Mouse (Mus musculus): Measurements from ENCODE around the gene Zfp1. TPM values are rescaled to one million over a fixed set of nuclear protein-coding genes. Genes with fewer than 3 reads are reported as not detected.

Gene Zfp1
- 1 to 10 TPM; 7.2 to 8.7 TPM for total RNA-seq (2021)
- long read RNA-seq, experiment 1, transcript Zfp1-201 (4 exons, 1,811 nt): major isoform, 13 of 15 reads
- long read RNA-seq, experiment 1, partial matches to known transcripts: 1 of 15 reads
- long read RNA-seq, experiment 1, other reads (novel, unspliced or antisense): 1 of 15 reads
- long read RNA-seq, experiment 2, partial matches to known transcripts: 0 of 2 reads
- long read RNA-seq, experiment 2, other reads (novel, unspliced or antisense): 0 of 2 reads

DNA sequence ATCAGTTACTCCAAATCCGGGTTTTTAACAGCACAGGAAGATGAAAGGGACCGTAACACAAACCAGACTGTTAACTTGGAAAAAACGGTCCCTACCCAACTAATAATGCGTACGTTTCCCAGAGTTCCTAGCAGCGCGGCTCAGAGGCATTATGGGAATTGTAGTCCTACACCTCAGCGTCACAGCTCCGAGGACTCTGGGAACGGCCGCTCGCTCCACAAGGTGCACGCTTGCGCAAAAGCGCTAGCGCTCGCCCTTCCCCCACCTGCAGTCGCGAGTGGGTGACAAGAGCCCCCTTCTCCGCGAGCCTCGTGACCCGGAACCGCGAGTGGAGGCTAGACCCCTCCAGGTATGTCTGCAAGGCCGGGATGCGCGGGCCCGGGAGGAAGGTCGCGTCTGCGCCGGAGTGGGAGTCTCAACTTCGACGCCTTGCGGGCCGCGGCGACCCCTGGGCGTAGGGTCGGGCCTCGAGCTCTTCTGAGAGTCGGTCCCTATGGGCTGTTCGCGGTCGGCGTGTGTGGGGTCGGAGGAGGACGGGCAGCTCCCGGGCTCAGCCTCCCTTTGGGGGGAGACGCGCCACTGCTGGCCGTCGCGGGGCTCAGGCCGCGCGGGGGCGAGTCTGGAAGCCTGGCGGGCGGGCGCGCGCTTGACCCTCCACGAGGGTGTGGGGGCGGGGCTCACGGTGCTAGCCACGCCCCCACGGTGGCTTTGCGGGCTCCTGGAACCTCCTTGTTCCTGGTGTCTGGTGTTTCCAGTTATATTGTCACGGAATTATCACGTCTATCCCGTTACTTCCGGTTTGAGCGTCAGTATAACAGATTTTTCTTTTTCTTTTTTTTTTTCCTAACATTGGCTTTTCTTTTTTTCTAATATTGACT lies at the start of gene Zfp1:
TSS of gene Zfp1 (plus strand) at position 138 of the 878 bp plus-strand sequence.
- peak; percentile 92 to 94 for DNase-seq

DNA sequence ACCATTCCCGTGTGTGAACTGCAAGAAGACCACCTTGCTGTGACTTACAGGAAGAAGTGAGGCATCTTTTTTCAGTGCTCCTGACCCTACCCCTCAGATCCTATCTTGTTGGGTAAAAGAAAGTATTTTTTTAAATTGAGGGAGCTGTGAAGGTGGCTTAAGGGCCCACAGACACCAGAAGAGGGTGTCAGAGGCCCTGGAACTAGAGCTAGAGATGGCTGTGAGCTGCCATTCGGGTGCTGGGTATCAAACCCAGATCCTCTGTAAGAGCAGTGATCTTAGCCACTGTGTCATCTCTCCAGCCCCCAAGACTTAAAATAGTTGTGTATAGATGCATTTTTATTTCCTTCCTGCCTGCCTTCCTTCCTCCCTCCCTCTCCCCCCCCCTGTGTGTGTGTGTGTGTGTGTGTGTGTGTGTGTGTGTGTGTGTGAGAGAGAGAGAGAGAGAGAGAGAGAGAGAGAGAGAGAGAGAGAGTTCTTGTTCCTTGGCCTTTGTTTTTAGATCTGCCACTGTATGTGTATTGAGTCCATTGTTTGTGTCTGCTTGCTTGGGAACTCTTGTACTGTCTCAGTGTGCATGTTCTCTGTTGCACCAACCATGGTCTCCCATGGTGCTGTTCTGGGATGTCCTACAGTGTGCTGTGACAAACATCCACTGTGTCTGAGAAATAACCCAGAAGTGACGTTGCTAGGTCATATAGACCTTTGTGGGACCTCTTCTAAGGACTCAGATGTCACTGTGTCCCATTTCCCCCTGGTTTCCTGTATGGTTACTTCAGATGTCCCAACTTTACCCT lies 49.0 kb upstream of the Zfp1 start:
- no peak for DNase-seq

DNA sequence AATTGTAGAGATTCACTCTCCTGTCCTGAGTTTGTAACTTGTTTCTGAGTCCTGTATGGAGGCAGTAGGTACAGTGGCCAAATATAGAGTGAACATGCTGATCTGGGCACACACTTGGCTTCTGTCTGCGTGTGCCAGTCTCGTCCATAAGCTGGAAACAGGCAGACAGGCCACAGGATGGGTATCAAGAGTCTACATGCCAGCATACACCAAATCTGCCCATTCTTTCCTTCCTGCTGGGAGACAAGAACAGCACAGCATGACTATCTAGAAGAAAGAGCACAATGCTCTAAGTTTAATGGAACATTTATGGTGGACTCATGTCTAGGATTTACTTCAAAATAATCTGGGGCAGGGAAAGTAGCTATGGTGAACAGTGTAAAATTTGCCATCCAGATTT lies 48.2 kb upstream of the Zfp1 start:
- DNase-seq: no peak

DNA sequence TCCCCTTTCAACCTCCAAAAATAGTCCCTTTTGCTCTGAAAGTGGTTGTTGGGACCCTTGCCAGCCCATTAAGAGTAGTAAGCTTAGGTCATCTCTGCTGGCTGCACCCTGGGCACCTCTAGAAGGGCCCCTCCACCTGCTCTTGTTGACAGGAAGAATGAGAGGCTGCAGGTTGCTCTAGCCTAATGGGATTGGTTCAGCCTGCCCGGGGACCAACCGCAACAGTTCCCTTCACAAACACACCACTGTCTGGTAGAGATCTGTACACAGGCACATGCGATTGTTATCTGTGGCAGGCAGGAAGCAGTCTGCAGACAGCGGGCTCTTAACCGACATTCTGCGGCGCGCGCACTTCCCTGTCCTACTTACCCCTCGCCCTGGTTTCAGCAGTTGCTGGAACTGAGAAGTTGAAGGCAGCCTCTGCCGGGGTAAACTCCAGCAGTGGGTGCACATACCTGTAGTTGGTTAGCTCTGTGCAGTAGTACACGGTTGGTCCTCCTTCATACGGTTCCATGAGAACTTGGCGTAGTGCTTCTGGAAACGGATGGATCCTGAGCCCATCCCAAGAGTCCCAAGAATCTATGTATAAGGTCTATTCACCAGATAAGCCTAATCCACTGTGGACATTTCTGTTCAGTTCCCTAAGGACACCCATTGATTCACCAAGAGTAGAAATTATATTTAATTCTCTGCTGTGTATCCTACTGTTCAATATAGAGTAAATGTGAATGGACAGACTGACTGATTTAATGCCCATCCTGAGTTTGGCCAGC lies 47.3 kb upstream of the Zfp1 start:
- peak; percentile 21 to 48 for DNase-seq

DNA sequence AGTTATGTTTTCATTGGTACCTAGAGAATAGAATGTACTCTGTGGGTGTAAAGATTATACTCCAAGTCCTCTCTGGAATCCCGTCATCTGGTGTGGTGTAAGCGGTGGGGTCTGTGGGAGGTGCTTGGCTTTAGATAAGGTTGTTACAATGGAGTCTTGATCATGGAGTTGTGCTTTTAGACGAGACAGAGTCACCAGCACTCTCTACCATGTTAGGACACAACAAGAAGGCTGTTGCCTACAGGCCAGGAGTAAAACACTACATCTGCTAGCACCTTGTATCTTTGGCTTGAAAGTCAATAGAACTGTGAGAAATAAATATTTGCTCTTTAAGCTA lies 46.7 kb upstream of the Zfp1 start:
- DNase-seq: no peak

DNA sequence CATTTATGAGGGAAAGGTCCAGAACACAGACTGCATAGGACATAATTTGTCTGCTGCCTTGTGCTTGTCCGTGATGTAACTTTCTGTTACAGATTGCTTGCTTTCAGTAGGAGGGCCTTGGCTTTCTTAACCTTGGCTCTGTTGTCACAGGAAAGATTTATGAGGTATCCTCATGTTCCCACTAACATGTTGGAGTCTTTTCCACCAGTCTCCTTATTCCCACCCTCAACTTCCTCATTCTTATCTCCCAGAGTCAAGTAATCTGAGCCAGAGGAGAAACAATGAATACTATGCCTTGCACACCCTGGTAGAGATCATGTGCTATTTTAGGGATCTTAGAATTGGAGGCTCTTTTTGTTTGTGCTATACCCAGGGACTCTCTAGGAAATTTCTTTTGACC lies 45.9 kb upstream of the Zfp1 start:
- DNase-seq: peak in 1 of 2 experiments; percentile 38

DNA sequence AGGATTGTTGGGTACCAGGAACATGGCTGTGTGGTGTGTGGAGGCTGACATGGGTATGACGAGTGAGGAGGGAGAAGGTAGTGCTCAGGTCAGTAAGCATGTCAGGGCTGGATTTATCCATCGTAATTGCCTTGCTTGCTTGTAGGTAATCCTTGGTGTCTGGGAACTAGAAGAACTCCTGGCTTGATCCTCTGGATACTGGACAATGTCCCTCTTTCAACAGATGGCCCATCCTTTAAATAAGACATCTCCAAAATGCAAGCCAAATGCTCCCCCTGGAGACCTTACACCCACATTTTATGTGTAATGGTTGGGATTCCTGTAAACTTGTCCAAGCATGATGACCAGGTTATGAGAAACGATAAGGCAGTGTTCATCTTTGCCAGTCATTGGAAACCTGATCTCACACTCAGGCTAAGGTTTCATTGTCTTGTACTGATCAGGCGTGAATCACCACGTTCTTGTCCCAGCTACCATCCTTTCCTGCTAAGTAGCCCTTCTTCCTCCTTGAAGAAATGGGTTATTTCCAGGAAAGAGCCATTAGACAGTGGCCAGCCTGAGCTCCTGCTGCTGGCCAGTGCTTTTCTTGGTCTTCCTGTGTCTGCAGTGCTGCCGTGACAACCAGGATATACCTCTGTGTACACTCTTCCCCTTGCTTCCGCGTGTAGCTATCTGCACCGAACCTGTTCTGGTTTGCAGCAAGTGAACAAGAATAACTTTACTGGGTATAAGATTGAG lies 43.3 kb upstream of the Zfp1 start:
- no peak for DNase-seq

DNA sequence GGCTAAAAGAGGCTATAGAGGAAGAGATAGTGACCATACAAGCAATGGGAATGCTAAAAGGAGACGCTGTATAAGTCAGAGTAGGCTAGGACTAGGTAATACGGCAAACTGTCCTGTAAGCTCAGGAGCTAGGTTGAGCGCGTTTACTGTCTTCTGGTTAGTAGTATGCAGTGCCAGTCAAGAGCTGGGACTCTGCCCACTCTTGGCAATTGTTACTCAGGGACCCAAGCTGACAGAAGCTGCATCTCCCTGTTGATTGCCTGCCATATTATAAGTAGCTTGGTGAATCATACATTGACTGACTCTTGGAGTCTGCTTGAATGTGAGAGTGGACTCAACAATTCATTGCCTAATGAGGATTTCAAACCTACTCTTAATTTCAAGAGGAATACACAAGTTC lies 41.2 kb upstream of the Zfp1 start:
- DNase-seq: no peak

DNA sequence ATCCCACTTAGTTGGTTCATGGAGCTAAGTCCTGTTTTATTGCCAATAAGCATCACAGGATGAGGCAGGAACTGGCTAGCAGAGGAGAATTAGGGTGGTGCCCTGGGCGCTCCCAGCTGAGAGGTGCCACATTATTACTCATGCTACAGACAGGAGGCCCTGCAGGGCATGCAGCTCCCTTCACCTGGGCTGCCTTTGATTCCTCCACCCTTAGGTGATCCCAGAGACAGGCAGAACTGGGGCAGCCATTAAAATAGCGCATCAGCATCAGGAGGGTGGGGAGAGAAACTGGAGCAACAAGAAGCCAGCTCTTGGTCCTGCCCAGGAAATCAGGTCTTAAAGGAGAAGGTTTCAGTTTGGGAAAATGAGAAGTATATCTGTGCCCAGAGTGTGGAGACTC lies 38.2 kb upstream of the Zfp1 start:
- DNase-seq: no peak

DNA sequence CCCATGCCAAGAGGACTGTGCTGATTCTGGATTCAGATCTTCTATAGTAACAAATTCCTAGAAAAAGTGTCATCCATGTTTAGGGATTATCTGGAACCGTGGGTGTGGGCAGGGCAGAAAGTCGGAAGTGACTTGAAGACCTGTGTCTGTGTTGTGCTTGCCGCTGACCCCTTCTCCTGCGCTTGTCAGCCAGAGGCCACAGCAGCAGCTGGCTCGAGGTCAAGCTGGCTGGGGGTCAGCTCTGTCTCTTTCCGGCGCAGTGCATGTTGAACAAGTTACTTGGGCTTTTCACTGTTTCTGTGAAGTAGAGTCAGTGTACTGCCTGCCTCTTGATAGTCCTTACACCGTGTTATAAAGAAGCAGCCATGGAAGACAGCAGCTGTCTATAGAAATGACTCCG lies 36.2 kb upstream of the Zfp1 start:
- DNase-seq: peak in 1 of 2 experiments; percentile 41

DNA sequence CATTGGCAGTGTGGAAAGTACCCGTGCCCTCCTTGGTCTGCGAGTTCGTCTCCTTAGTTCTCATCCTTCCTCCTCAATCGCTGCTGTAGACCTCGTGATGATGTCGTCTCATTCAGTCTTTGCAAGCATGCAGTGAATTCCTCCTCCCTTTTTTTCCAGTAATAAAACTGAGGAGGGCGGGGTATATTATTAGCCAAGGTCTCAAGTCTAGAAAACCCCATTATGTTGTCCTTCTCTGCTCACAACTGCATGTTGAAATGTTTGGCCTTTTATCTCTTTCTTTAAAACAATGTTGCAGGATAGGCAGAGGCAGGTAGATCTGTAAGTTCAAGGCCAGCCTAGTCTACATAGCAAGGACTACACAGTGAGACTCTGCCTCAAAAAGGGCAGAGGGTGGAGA lies 35.8 kb upstream of the Zfp1 start:
- DNase-seq: no peak

DNA sequence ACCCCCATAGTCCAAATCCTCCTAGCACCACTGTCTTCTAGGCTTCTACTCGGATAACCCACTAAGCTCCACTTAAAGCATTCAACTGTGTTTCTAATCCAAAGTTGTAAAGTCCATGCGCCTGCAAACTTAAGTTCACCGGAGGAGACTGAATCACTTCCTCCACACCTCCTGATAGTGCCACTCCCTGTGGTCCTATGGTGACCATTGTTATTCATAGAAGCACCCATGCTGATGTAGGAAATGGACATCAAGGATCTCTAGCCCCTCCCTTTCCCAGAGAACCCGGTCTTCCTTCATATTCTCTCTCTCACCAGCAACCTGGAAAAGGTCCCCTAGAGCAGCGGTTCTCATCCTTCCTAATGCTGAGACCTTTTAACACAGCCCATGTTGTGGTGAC lies 30.0 kb upstream of the Zfp1 start:
- no peak for DNase-seq

DNA sequence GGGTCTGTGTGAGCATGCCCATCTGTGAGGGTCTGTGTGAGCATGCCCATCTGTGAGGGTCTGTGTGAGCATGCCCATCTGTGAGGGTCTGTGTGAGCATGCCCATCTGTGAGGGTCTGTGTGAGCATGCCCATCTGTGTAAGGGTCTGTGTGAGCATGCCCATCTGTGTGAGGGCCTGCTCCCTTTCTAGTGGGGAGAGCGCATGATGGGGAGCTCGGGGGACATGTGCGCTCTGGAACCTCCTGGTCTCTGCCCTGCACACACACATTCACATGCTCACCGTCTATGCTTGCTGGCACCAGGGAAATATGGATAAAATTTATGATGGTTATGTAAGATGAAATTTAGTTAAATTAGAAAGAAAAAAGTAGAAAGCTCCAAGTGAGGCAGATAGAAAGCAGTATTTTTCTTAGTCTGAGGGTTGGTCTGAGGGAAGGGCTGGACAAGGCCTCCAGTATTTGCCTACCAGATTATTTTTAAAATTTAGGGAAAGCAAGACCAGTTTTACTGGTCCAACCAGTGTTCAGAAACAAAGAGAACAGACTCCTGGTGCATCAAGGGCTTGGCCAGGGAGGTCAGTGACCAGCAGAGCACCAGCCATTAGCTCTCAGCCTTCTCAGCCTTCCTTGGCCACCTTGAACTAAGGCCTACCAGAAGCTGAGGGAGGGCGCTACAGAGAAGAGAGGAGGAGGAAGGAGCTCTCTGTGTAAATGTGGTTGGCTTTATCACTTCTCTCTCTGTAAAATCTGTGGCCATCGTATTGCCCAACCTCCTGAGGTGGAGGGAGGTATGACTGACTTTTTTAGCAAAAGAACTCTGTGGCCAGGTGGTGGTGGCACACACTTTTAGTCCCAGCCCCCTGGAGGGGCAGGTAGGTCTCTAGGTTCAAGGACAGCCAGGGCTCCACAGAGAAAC lies 28.2 kb upstream of the Zfp1 start:
- DNase-seq: no peak

DNA sequence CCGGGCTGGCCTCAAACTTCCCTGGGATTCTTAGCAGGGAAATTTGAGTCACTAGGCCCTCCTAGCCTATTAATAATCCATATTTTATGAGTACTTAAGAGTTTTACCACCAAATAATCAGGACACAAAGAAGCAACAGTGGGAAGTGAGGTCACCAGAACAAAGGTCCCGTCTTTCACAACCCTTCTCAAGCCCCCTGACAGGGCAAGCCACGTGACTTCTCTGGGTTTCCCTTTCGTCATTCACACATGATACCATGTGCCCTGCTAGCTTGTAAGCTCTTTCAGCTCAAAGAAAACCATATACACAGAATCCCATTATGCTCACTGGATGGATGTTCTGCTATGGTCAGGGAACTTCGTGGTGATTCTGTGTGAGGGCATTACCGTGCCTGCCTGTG lies 25.4 kb upstream of the Zfp1 start:
- DNase-seq: no peak

DNA sequence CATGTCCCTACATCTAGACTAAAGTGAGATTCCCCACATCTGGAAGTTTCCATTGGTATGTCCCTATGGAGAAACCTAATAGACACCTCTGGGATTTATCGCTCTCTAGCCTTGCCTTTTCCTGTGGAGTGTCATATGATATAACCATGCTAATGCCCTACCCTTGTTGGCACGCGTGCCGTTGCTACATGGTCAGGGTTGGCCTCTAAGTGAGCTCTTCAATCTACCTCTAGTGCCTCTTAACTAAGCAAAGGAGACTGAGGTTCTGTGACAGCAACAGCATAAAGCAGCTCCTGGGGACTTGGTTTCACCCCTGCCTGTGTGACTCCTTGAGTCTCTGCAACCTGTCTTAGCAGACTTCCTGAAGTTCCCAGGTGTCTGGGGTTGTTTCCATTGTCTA lies 24.9 kb upstream of the Zfp1 start:
- no peak for DNase-seq

DNA sequence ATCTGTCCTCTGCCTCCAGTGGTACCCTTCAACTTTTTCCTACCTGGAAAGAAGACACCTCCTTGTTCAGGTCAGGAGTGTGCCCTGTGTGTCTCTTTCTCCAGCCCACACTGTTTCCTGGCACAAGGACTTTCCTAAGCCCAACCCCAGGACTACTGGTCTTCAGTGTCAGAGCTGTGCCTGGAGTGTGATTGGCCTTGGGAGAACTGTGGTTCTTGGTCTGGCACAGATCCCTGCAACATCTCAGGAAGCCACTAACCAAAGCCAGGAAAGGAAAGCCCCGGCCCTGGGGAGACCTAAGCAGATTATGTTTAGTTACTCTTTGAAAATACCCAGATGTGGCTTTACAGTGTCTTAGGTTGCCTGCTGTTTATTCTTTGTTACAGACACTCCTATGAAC lies 23.3 kb upstream of the Zfp1 start:
- peak; percentile 72 to 73 for DNase-seq

DNA sequence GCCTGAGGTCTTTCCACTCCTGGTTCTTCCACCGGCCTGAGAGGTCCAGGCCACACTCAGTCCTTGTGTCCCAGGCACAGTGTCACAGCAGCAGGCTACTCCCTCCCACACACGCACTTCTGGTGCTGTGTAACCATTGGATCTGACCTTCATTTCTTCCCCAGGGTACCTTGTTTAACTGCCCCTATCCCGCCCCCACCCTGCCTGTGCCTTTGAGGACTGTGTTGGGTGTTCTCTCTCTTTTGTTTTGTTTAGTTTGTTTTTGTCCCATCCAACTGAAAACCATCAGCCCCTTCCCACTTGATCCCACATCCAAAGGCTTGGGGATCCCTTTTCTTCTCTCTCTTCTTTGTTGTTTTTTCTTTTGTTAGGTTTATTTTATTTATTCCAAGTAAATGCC lies 21.1 kb upstream of the Zfp1 start:
- no peak for DNase-seq

DNA sequence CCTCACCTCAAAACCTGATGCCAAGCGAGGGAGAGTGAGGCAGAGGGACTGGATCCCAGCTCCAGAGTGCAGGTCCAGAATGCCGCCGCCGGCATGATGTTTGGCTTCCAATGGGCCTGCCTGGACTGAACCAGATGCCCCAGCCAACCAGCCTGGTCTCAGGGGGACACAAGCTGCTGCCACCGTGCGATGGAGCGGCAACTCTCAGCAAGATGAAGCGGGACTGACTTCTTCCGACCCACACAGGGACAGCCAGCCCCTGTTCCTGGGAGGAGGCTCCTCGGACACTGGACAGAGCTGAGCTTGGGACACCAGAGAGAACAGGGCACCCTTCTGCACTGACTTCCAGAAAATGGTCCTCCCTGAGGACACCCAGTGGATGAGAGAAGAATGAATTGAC lies 20.6 kb upstream of the Zfp1 start:
- DNase-seq: peak in 1 of 2 experiments; percentile 41

DNA sequence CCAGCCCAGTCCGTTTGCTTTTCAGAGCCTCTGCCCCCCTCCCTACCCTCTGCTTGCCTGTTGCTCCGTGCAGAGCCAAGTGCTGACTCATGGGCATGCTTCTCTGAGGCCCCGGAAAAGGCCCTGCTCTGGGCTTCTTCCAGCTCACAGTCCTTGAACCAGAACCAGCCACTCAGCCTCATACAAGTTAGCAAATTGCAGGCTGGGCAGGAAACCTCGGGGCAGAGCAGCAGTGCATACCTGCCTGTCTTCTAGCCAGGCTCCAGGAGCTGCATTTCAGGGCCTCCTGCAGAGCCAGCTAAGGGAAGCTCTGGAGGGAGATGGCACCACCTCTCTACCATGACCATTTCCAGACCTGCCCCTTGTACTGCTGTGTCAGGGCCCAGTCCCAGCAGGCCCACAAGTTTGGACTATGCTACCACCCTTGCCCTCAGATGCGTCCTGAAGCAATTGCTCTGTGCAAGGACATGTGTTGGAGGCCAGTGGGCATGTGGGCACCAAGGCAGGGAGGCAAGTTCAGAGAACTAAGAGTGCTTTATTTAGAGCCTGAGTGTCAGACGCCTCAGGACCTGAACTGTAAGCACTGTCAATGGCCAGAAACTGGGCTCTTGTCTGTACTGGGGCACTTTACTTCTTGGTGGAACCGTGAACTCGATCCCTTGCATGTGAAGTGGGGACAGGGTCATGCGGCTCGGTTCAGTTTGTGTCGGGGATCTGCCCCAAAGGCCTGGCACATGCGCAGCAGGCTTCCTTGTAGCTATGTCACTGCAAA lies 18.9 kb upstream of the Zfp1 start:
- peak; percentile 91 to 93 for DNase-seq

DNA sequence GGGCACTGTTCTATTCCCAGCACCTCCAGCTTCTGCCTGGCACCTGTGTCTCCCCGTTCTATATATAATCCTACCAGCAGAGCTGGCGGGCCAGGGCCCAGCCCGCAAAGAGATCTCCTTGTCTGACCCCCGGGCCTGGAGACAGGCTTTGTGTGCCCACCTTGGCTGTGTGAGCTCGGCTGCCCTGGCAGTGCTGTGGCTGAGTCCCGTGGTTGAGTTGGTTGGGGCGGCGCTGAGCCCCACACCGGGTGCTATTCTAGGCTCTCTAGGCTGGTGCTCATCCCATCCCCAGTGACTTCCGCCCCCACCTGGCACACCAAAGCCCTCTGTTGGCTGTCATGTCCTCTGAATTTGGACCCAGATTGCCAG lies 18.4 kb upstream of the Zfp1 start:
- DNase-seq: peak in 1 of 2 experiments; percentile 33

Data from adrenal gland, postnatal 36 days (tissue).